Mouse (Mus musculus) embryo, embryonic 11.5 days (tissue): ENCODE measurements around the gene Tceanc.

Source experiments
- DNase-seq: peaks from one replicate; pipeline ENCODE4 v3.0.0-alpha.2; 2012; ENCODE audit warnings: low read depth, low spot score

Tceanc gene

GRCm38 (mm10) chrX:166495052-166495451 lies 23.3 kb downstream of the Tceanc start:
- no peak for DNase-seq

- peak; percentile 86 for DNase-seq
These were observed 38.9 kb downstream of the Tceanc start, which contains the start of gene Rab9 for GRCm38 (mm10) chrX:166479365-166479983. Gene Rab9, minus strand, starts transcription at chrX:166479867.

GRCm38 (mm10) chrX:166478631-166479364 lies 39.6 kb downstream of the Tceanc start:
- no peak for DNase-seq

GRCm38 (mm10) chrX:166477393-166477792 lies 41.0 kb downstream of the Tceanc start:
- DNase-seq: no peak

- DNase-seq: no peak
These were observed 45.8 kb downstream of the Tceanc start for GRCm38 (mm10) chrX:166472612-166473011.

- DNase-seq: no peak
These were observed 50.0 kb downstream of the Tceanc start for GRCm38 (mm10) chrX:166468321-166468720.

- no peak for DNase-seq
These were observed 62.8 kb downstream of the Tceanc start for GRCm38 (mm10) chrX:166455525-166455924.

GRCm38 (mm10) chrX:166454331-166454730 lies 64.0 kb downstream of the Tceanc start:
- no peak for DNase-seq

GRCm38 (mm10) chrX:166453532-166453931 lies 64.8 kb downstream of the Tceanc start:
- DNase-seq: no peak
